Mouse (Mus musculus) neutrophil, adult 65 days (primary cell): ENCODE measurements around the gene Olfr472. TPM values are rescaled to one million over a fixed set of nuclear protein-coding genes. Genes with fewer than 3 reads are reported as not detected.

ENCODE experiments used
- total RNA-seq: library from RNA; stranded (reverse); gene quantifications from 2 replicates; pipeline ENCODE4 v1.2.4, GENCODE M21; 2023

Olfr472 gene
- not detected in 2 replicates for total RNA-seq

GRCm38 (mm10) chr7:107897602-107898001 is at the start of gene Olfr472:
Gene Olfr472, plus strand, starts transcription at chr7:107897902.

DNA sequence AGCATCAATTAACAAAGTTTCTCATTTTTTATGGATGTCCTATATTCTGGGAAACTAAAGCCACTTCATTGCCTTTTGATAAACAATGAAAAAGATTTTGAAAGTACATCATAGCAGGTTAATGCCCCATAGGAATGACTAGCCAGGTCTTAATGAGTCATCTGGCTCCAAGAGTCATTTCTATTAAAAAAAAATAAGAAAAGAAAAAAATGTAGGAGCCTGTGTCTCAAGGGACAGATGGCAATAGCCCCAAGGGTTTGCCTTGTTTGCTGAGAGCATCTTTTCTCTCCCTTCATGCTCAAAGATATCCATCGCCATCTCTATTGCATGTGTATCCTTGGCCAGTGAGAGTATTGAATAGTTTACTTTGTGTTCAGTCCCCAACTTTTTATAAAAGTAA is 32.4 kb downstream of the Olfr472 start, which contains the start of gene Olfr473:
Olfr473 (plus strand) TSS at position 301 of the 400 bp plus-strand sequence.

DNA sequence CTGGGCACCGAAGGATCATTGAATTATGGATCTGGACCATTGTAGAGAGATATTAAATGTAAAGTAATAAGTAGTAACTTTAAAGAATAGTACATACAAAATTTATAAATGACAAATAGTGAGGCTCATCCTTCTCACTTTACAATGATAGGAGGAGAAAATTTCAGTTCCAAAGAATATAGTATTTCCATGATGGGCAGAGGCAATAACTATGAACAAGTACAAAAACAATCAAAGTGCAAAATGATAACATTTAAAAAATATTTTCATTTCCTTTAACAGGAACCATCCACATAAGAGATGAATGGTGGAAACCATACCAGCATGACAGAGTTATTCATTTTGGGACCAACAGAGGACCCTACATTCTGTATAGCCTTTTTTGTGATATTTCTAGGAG is 56.6 kb downstream of the Olfr472 start, which contains the start of gene Olfr474:
Olfr474 (plus strand) TSS at position 301 of the 400 bp plus-strand sequence.

Other genes with a start within 250 kb of the Olfr472 start
- not detected in 2 replicates for gene Cyb5r2, start 139.9 kb upstream of the Olfr472 start, total RNA-seq
- gene Ovch2, start 96.7 kb upstream of the Olfr472 start, total RNA-seq = not detected in 2 replicates
- not detected in 2 replicates for gene Olfr467, start 85.6 kb upstream of the Olfr472 start, total RNA-seq
- not detected in 2 replicates for gene Olfr469, start 72.4 kb upstream of the Olfr472 start, total RNA-seq
- gene Olfr470, start 50.4 kb upstream of the Olfr472 start, total RNA-seq = not detected in 2 replicates
- not detected in 2 replicates for gene Olfr473, start 32.5 kb downstream of the Olfr472 start, total RNA-seq
- not detected in 2 replicates for gene Olfr474, start 56.7 kb downstream of the Olfr472 start, total RNA-seq
- not detected in 2 replicates for gene Olfr476, start 66.9 kb downstream of the Olfr472 start, total RNA-seq
- not detected in 2 replicates for gene Olfr477, start 88.8 kb downstream of the Olfr472 start, total RNA-seq
- not detected in 2 replicates for gene Olfr478, start 136.1 kb downstream of the Olfr472 start, total RNA-seq
- not detected in 2 replicates for gene Olfr479, start 152.8 kb downstream of the Olfr472 start, total RNA-seq
- gene Olfr480, start 169.4 kb downstream of the Olfr472 start, total RNA-seq = not detected in 2 replicates
- gene Olfr481, start 182.0 kb downstream of the Olfr472 start, total RNA-seq = not detected in 2 replicates
- 2.1 and 2.4 TPM in 2 replicates for gene Olfr482, start 199.7 kb downstream of the Olfr472 start, total RNA-seq
- not detected in 2 replicates for gene Olfr483, start 202.9 kb downstream of the Olfr472 start, total RNA-seq
- not detected in 2 replicates for gene Olfr484, start 229.5 kb downstream of the Olfr472 start, total RNA-seq